Mouse (Mus musculus): ENCODE measurements around the gene Stfa2.
"Not testable (repeated sequence)": the region's sequence is repeated elsewhere in the genome, so short reads cannot be mapped to it uniquely, and the experiment has no call there.

Gene Stfa2

GRCm38 (mm10) chr16:36408357-36408756, at the start of gene Stfa2:
Stfa2 (minus strand) TSS chr16:36408457.
- H3K27me3 ChIP-seq (ENCODE audit: control insufficient read depth, insufficient read depth, low read length, poor library complexity, severe bottlenecking), result no peaks in the 10 kb centered on the region
- no peak for DNase-seq (ENCODE audit: low read depth, low spot score)
- no peaks in the 10 kb centered on the region for H3K36me3 ChIP-seq (ENCODE audit: control insufficient read depth, insufficient read depth, low read length, poor library complexity, severe bottlenecking)

DNA sequence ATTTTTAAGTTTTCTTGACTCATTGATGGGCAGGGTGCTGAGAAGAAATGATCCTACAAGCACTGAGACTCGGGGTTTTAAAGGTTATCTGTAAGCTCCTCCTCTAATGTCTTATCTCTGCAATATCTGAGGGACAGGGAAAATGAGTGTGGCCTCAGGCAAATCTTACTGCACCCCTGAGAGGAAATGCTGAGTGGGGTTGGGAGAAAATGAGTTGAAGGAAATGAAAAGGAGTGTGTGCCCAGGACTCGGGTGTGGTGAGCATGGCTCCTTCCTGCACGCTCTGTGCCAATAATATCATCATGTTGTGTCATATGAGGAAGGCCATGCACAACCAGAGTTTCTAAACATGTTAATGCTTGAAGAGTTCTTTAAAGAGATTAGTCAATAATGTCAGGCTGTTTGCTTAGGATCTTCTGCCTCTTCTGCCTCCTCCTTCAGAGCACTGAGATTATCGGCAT, 47.1 kb upstream of the Stfa2 start, which contains the start of gene Stfa3:
Gene Stfa3, minus strand, starts transcription at position 51 of the 461 bp plus-strand sequence.
- DNase-seq (ENCODE audit: low read depth, low spot score), result no peak

DNA sequence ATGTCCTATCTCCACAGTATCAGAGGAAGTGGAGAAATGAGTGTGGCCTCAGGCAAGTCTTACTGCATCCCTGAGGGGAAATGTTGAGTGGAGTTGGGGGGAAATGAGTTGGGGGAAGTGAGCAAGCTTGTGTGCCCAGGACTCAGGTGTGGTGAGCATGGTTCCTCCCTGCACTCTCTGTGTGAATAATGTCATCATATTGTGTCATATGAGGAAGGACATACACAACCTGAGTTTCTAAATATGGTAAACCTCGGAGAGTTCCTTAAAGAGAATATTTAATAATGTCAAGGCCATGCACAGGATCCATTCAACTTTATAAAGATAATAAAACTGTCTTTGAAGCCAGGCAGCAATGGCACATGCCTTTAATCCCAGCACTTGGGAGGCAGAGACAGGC, 12.7 kb upstream of the Stfa2 start:
- DNase-seq (ENCODE audit: low read depth, low spot score); H3K36me3 ChIP-seq (ENCODE audit: control insufficient read depth, insufficient read depth, low read length, poor library complexity, severe bottlenecking); H3K27me3 ChIP-seq (ENCODE audit: control insufficient read depth, insufficient read depth, low read length, poor library complexity, severe bottlenecking): not testable (repeated sequence)

More for the DNA sequence above, 47.1 kb upstream of the Stfa2 start, which contains the start of gene Stfa3:
- no peaks in the 10 kb centered on the region for H3K36me3 ChIP-seq (ENCODE audit: control insufficient read depth, insufficient read depth, low read length, poor library complexity, severe bottlenecking)
- no peaks in the 10 kb centered on the region for H3K27me3 ChIP-seq (ENCODE audit: control insufficient read depth, insufficient read depth, low read length, poor library complexity, severe bottlenecking)

DNA sequence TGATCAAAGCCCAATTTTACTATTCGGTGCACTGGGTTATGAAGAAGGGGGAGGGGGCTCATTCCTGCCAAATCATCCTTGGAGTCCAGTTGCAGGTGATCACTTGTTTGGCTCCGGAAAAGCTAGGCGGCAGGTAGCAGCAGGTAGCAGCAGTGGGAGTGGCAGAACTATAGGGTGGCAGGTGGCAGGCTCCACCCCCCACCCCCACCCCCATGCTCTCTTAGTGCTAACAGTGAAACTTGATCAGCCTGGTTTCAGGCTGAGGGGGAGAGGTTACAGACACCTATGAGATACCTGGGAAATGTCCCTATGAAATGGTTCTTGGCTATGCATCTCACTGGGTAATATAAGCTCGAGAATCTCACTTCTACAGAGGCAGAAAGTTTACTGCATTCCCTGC, 19.2 kb downstream of the Stfa2 start:
- Histone ChIP-seq H3K36me3 (ENCODE audit: control insufficient read depth, insufficient read depth, low read length, poor library complexity, severe bottlenecking) (no peaks in the 10 kb centered on the region), H3K27me3 (ENCODE audit: control insufficient read depth, insufficient read depth, low read length, poor library complexity, severe bottlenecking) (no peaks in the 10 kb centered on the region)
- no peak for DNase-seq (ENCODE audit: low read depth, low spot score)

GRCm38 (mm10) chr16:36367648-36368047, 40.6 kb downstream of the Stfa2 start, which contains the start of gene BC100530:
BC100530 (minus strand) TSS chr16:36367748.
- DNase-seq (ENCODE audit: low read depth, low spot score); H3K36me3 ChIP-seq (ENCODE audit: control insufficient read depth, insufficient read depth, low read length, poor library complexity, severe bottlenecking); H3K27me3 ChIP-seq (ENCODE audit: control insufficient read depth, insufficient read depth, low read length, poor library complexity, severe bottlenecking): not testable (repeated sequence)
